Mouse (Mus musculus) forebrain, embryonic 12.5 days (tissue): ENCODE measurements at regions not wholly inside any gene's neighbourhood (a gene's known extent, or its start where the extent isn't known, plus 50 kb on each side); places are given as distances from the start of the nearest gene placed in this dataset.

Experiments used
- ATAC-seq: fragments of 200-750 bp; cut with Nextera tagmentation; 2 replicates; pipeline ENCODE4 v1.8.0; 2017; ENCODE audit warnings: moderate TSS enrichment; ENCODE audit not compliant: low FRiP score
- H3K27ac ChIP-seq: fragments of 300-500 bp; sonication (generic); 2 replicates; pipeline ENCODE4 v1.5.1; 2016; ENCODE audit warnings: mild to moderate bottlenecking
- H3K27me3 ChIP-seq: fragments of 300-500 bp; sonication (generic); 2 replicates; pipeline ENCODE4 v1.6.1; 2016; ENCODE audit warnings: mild to moderate bottlenecking
- H3K36me3 ChIP-seq: fragments of 300-500 bp; sonication (generic); replicated peaks from 2 replicates; pipeline ENCODE4 v1.6.1; 2016; ENCODE audit warnings: mild to moderate bottlenecking
- H3K4me1 ChIP-seq: fragments of 300-500 bp; sonication (generic); 2 replicates; pipeline ENCODE4 v1.6.1; 2016
- H3K4me2 ChIP-seq: fragments of 300-500 bp; sonication (generic); 2 replicates; pipeline ENCODE4 v1.6.1; 2016; ENCODE audit warnings: mild to moderate bottlenecking, moderate library complexity
- H3K4me3 ChIP-seq: fragments of 300-500 bp; sonication (generic); replicated peaks from 2 replicates; pipeline ENCODE4 v1.5.1; 2016; ENCODE audit warnings: mild to moderate bottlenecking
- H3K9ac ChIP-seq: fragments of 300-500 bp; sonication (generic); 2 replicates; pipeline ENCODE4 v1.6.1; 2016; ENCODE audit warnings: mild to moderate bottlenecking
- H3K9me3 ChIP-seq: fragments of 300-500 bp; sonication (generic); 2 replicates; pipeline ENCODE4 v1.6.1; 2016
- WGBS: fragments of 180-500 bp; shearing (Covaris S2); methylation state at CpG from one replicate; pipeline ENCODE4 v1.1.7; 2016; 5-methylcytosine and 5-hydroxymethylcytosine counted together

- H3K4me3 ChIP-seq, result no peak overlapping the region
- WGBS, result 82% methylated on average over 3 of the region's 3 CpGs
- H3K36me3 ChIP-seq, result no peaks in the 10 kb centered on the region
- no peak overlapping the region for H3K9ac ChIP-seq
- no peaks in the 10 kb centered on the region for H3K27me3 ChIP-seq
- no peak overlapping the region for H3K4me2 ChIP-seq
- no peak for ATAC-seq
- H3K4me1 ChIP-seq, result no peaks in the 10 kb centered on the region
- H3K27ac ChIP-seq, result no peak overlapping the region
- peaks cover 6% of the 10 kb centered on the region; the same call in 1 of the 2 replicates for H3K9me3 ChIP-seq
These were observed 53.9 kb upstream of the Maml3 start for GRCm38 (mm10) chr3:52158788-52159260.

GRCm38 (mm10) chr3:52161688-52162087 is 56.8 kb upstream of the Maml3 start:
- no peaks in the 10 kb centered on the region for H3K4me1 ChIP-seq
- H3K36me3 ChIP-seq, result no peaks in the 10 kb centered on the region
- H3K27ac ChIP-seq, result no peak overlapping the region
- H3K9me3 ChIP-seq, result no peaks in the 10 kb centered on the region
- no peak for ATAC-seq
- no peak overlapping the region for H3K9ac ChIP-seq
- 73% methylated on average over 3 of the region's 3 CpGs for WGBS
- no peaks in the 10 kb centered on the region for H3K27me3 ChIP-seq
- no peak overlapping the region for H3K4me3 ChIP-seq
- no peak overlapping the region for H3K4me2 ChIP-seq

GRCm38 (mm10) chr3:52163990-52164389 is 59.1 kb upstream of the Maml3 start:
- Histone ChIP-seq H3K27ac (no peak overlapping the region), H3K4me2 (no peak overlapping the region), H3K9ac (no peak overlapping the region), H3K9me3 (no peaks in the 10 kb centered on the region), H3K4me1 (no peaks in the 10 kb centered on the region), H3K36me3 (no peaks in the 10 kb centered on the region), H3K27me3 (no peaks in the 10 kb centered on the region), H3K4me3 (no peak overlapping the region)
- 80% methylated on average over 16 of the region's 16 CpGs for WGBS
- no peak for ATAC-seq

- no peaks in the 10 kb centered on the region for H3K27me3 ChIP-seq
- H3K4me2 ChIP-seq, result no peak overlapping the region
- H3K9me3 ChIP-seq, result no peaks in the 10 kb centered on the region
- no peak overlapping the region for H3K4me3 ChIP-seq
- H3K9ac ChIP-seq, result no peak overlapping the region
- H3K4me1 ChIP-seq, result no peaks in the 10 kb centered on the region
- no peak overlapping the region for H3K27ac ChIP-seq
- WGBS, result 96% methylated on average over 7 of the region's 7 CpGs
- ATAC-seq, result no peak
- no peaks in the 10 kb centered on the region for H3K36me3 ChIP-seq
These were observed 62.5 kb upstream of the Maml3 start for GRCm38 (mm10) chr3:52167420-52167819.

- H3K9ac ChIP-seq, result no peak overlapping the region
- no peaks in the 10 kb centered on the region for H3K36me3 ChIP-seq
These were observed 66.0 kb upstream of the Maml3 start for GRCm38 (mm10) chr3:52170847-52171246.

GRCm38 (mm10) chr3:52171303-52171702 is 66.4 kb upstream of the Maml3 start:
- Histone ChIP-seq H3K27ac (no peak overlapping the region), H3K9ac (no peak overlapping the region), H3K36me3 (no peaks in the 10 kb centered on the region), H3K27me3 (no peaks in the 10 kb centered on the region), H3K4me2 (no peak overlapping the region), H3K4me3 (no peak overlapping the region), H3K9me3 (no peaks in the 10 kb centered on the region), H3K4me1 (peaks cover 5% of the 10 kb centered on the region)
- WGBS, result 93% methylated on average over 5 of the region's 5 CpGs
- ATAC-seq, result no peak

More at GRCm38 (mm10) chr3:52170847-52171246, 66.0 kb upstream of the Maml3 start:
- H3K27me3 ChIP-seq, result no peaks in the 10 kb centered on the region
- H3K4me1 ChIP-seq, result peaks cover 2% of the 10 kb centered on the region
- no peak overlapping the region for H3K4me2 ChIP-seq
- no peak overlapping the region for H3K27ac ChIP-seq
- 89% methylated on average over 7 of the region's 7 CpGs for WGBS
- H3K4me3 ChIP-seq, result no peak overlapping the region
- no peak for ATAC-seq
- no peaks in the 10 kb centered on the region for H3K9me3 ChIP-seq

- Histone ChIP-seq H3K9me3 (no peaks in the 10 kb centered on the region), H3K4me2 (no peak overlapping the region), H3K27me3 (no peaks in the 10 kb centered on the region), H3K4me1 (peaks cover 6% of the 10 kb centered on the region), H3K4me3 (no peak overlapping the region), H3K9ac (no peak overlapping the region), H3K36me3 (no peaks in the 10 kb centered on the region), H3K27ac (no peak overlapping the region)
- WGBS, result 95% methylated on average over 1 of the region's 1 CpGs
- no peak for ATAC-seq
These were observed 68.6 kb upstream of the Maml3 start for GRCm38 (mm10) chr3:52173490-52173889.

- no peaks in the 10 kb centered on the region for H3K27me3 ChIP-seq
- ATAC-seq, result no peak
- H3K9me3 ChIP-seq, result no peaks in the 10 kb centered on the region
- 71% methylated on average over 8 of the region's 8 CpGs for WGBS
- H3K4me2 ChIP-seq, result no peak overlapping the region
- no peak overlapping the region for H3K27ac ChIP-seq
- no peak overlapping the region for H3K4me3 ChIP-seq
- H3K9ac ChIP-seq, result no peak overlapping the region
- no peaks in the 10 kb centered on the region for H3K36me3 ChIP-seq
- peaks cover 31% of the 10 kb centered on the region for H3K4me1 ChIP-seq
These were observed 71.2 kb upstream of the Maml3 start for GRCm38 (mm10) chr3:52176108-52176507.

GRCm38 (mm10) chr3:52178851-52179250 is 74.0 kb upstream of the Maml3 start:
- H3K27me3 ChIP-seq, result no peaks in the 10 kb centered on the region
- H3K27ac ChIP-seq, result peak overlapping the region; percentile 94
- peak overlapping the region; percentile 40 for H3K4me2 ChIP-seq
- H3K9me3 ChIP-seq, result no peaks in the 10 kb centered on the region
- no peak overlapping the region for H3K4me3 ChIP-seq
- no peaks in the 10 kb centered on the region for H3K36me3 ChIP-seq
- 72% methylated on average over 9 of the region's 9 CpGs for WGBS
- peaks cover 35% of the 10 kb centered on the region for H3K4me1 ChIP-seq
- 0 out of 2 replicates have a peak, but pooled peaks have one; percentile 18 for ATAC-seq
- peak overlapping the region; percentile 47 for H3K9ac ChIP-seq

GRCm38 (mm10) chr3:52179686-52180085 is 74.8 kb upstream of the Maml3 start:
- peaks cover 41% of the 10 kb centered on the region for H3K4me1 ChIP-seq
- 1% methylated on average over 12 of the region's 12 CpGs for WGBS
- H3K4me3 ChIP-seq, result no peak overlapping the region
- peak overlapping the region; percentile 40 for H3K4me2 ChIP-seq
- H3K36me3 ChIP-seq, result no peaks in the 10 kb centered on the region
- H3K27me3 ChIP-seq, result no peaks in the 10 kb centered on the region
- peak overlapping the region; percentile 94 for H3K27ac ChIP-seq
- no peaks in the 10 kb centered on the region for H3K9me3 ChIP-seq
- peak overlapping the region; percentile 5 for H3K9ac ChIP-seq
- ATAC-seq, result peak; percentile 89

- peaks cover 43% of the 10 kb centered on the region for H3K4me1 ChIP-seq
- 0 out of 2 replicates have a peak overlapping the region, but pooled peaks have one; percentile 5 for H3K9ac ChIP-seq
- peak overlapping the region; percentile 27; the same call in 1 of the 2 replicates for H3K4me2 ChIP-seq
- no peaks in the 10 kb centered on the region for H3K36me3 ChIP-seq
- H3K27me3 ChIP-seq, result no peaks in the 10 kb centered on the region
- no peak overlapping the region for H3K4me3 ChIP-seq
- no peaks in the 10 kb centered on the region for H3K9me3 ChIP-seq
- H3K27ac ChIP-seq, result peak overlapping the region; percentile 94
- WGBS, result 22% methylated on average over 8 of the region's 8 CpGs
- peak; percentile 40; the same call in 1 of the 2 replicates for ATAC-seq
These were observed 75.4 kb upstream of the Maml3 start for GRCm38 (mm10) chr3:52180306-52180705.

- peak overlapping the region; percentile 27; the same call in 1 of the 2 replicates for H3K4me2 ChIP-seq
- no peak overlapping the region for H3K4me3 ChIP-seq
- WGBS, result 41% methylated on average over 10 of the region's 10 CpGs
- peak overlapping the region; percentile 17; the same call in 1 of the 2 replicates for H3K9ac ChIP-seq
- H3K9me3 ChIP-seq, result no peaks in the 10 kb centered on the region
- peaks cover 41% of the 10 kb centered on the region for H3K4me1 ChIP-seq
- H3K27ac ChIP-seq, result peak overlapping the region; percentile 94
- no peaks in the 10 kb centered on the region for H3K27me3 ChIP-seq
- peak; percentile 77 for ATAC-seq
- no peaks in the 10 kb centered on the region for H3K36me3 ChIP-seq
These were observed 75.9 kb upstream of the Maml3 start for GRCm38 (mm10) chr3:52180785-52181184.

- H3K4me2 ChIP-seq, result no peak overlapping the region
- H3K27me3 ChIP-seq, result no peaks in the 10 kb centered on the region
- H3K36me3 ChIP-seq, result no peaks in the 10 kb centered on the region
- H3K27ac ChIP-seq, result peak overlapping the region; percentile 94
- 90% methylated on average over 9 of the region's 9 CpGs for WGBS
- H3K4me1 ChIP-seq, result peaks cover 38% of the 10 kb centered on the region
- H3K9me3 ChIP-seq, result no peaks in the 10 kb centered on the region
- no peak overlapping the region for H3K4me3 ChIP-seq
- no peak for ATAC-seq
- no peak overlapping the region; the same call in 1 of the 2 replicates for H3K9ac ChIP-seq
These were observed 76.6 kb upstream of the Maml3 start for GRCm38 (mm10) chr3:52181326-52182101.
